Mouse (Mus musculus) T-helper 1 cell (primary cell): Measurements from ENCODE around the gene Cyb5b.

Experiments
- in situ Hi-C: fragments of 300-600 bp; cut with MboI, MseI; formaldehyde crosslinking; loops from one replicate; pipeline ENCODE4 v1.15.1; 2025; ENCODE audit warnings: high pct_unique_total_duplicates

Cyb5b gene

DNA sequence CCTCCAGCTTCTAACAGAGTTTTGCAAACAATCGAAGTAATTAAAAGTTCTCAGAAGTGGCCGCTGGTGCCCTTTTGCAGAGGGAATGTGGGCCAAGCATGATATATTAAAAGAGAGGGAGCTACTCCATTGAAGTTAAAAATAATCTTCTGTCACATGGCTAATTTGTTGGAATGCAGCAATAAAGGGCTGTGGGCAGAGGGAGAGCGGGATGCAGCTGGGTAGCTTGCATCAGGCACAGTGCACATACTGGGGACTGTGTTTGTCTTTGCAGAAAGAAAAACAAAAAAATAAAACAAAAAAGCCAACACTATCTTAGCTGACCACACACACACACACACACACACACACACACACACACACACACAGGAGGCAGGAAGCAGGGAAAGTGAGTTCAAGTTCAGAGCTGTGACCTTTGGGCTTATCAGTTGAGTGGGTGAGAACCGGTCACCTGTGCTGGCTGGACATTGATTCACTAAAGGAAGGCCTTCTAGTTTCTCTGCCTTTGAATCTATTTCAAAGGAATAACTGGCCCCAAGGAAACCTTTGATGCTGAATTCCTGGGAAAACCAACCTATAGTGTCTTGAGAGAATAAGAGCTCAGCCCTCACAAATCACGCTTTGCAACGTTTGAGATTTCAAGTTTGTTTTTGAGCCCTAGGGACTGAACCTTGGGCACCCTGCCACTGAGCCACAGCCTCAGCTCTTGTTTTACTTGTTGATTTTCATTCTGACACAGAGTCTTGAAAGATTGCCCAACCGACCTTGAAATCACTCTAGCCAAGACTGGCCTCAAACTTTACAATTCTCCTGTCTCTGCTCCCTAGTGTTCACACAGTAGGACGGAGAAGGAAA is 21.0 kb upstream of the Cyb5b start:
- in situ Hi-C loops: no loop called here

- in situ Hi-C loops: no loop called here
These were observed 20.4 kb upstream of the Cyb5b start for GRCm38 (mm10) chr8:107130028-107130427.

DNA sequence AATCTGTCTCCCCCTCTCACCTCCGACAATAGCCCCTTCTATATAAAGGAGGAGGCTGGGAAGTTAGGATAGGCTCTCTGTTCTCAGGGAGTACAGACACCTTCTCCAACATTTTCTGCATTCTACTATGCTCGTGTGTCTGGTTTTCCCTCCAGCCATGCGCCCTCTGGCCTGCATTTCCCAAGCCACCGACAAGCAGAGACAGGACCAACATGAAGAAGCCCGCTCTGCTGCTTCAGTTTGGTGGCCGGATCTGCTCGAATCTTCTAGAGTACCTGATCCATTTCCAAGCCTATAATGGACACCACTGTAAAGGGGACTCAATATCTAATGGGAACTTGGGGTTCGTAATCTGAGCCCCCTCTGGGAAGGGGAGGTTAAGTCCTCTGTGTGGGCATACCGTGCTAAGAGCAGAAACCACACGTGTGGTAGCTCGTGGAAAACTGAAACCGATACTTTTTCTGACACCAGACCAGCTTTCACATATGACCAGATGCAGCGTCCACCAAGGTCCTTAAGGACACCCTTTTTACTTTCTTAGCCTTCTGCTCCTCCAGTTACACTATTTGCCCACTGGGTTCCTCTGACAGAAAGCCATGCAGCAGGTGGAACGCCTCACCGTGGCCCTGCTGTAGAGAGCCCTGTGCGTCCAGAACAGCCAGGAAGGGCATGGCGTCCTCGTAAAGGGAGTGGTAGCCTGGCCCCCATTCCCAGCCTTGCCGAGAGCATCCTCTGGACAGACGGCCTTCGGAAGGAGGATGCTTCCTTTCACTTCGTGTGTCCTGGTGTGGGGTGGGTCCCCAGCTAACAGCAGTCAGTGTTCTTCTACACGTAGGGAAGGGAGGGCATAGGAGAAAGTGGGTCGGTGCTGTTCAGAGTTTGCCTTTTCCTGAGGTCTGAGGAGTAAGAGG is 17.6 kb upstream of the Cyb5b start:
- in situ Hi-C loops: no loop called here

DNA sequence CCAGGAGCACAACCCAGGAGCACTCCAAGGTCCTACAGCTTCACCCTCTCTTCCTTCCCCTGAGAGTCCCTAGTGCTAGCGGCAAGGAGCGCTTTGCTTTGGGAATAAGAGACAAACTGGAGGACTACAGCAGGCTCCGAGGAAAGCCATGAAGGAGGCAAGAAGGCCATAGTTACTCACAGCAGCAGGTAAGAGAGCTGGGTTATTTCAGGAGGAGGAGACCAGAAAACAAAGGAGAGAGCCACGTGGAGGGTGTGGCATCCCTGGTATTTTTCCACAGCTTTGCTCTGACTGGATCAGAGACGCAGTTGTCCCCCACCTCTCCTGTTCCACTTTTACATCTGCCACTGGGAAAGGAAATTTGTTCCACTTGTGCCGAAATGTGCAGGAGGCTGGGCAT is 16.6 kb upstream of the Cyb5b start:
- in situ Hi-C loops: no loop called here

- in situ Hi-C loops: no loop called here
These were observed 14.3 kb upstream of the Cyb5b start for GRCm38 (mm10) chr8:107136003-107136612.

DNA sequence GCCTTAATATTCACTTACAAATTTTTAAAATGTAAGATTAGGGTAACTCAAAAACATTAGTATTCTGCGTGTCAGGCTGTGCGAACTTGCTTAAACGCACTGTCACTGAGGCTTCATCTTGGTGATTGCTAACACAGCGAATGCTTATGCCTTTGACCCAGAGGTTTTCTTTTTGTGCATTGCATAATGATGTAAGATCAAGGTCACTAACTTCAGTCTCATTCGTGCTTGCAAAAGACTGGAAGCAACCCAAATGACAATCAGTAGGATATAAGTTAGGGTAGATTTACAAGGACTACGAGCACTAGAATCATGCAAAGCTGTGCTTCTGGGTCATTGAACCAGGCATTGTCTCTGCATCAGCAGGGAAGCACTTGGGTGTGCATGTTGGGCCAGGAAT is 12.8 kb upstream of the Cyb5b start:
- in situ Hi-C loops: no loop called here

- in situ Hi-C loops: no loop called here
These were observed 12.1 kb upstream of the Cyb5b start for GRCm38 (mm10) chr8:107138338-107138737.

DNA sequence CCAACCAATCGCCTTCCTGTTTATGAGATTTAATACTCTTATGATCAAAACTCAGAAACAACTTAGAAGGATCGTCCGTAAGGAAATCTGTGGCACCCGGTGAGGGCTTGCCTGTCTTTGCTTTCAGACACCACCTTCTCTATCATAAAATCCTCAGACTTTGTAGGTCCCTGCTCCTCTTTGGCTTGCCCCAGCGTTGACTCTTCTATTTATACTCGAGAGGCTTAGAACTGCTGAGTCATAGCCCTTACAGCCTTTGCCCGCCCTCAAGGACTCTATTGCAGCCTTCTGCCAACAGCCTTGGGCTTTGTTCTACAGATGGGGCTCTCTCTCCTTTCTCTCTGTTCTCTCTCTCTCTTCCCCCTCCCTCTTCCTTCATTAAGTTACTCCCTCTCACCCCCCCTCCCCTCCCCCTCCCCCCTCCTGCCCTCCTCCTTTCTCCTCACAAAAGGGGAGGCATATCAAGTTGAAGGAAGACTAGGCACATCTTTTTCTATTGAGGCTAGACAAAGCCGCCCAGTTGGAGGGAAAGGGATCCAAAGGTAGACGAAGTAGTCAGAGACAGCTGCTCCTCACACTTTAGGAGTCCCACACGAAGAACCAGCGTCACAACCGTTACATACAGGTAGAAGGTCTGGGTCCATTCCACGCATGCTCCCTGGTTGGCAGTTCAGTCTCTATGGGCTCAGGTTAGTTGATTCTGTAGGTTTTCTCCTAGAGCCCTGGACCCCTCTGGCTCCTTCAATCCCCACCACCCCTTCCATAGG is 10.6 kb upstream of the Cyb5b start:
- in situ Hi-C loops: no loop called here

- in situ Hi-C loops: no loop called here
These were observed 7.9 kb upstream of the Cyb5b start for GRCm38 (mm10) chr8:107142539-107142938.

DNA sequence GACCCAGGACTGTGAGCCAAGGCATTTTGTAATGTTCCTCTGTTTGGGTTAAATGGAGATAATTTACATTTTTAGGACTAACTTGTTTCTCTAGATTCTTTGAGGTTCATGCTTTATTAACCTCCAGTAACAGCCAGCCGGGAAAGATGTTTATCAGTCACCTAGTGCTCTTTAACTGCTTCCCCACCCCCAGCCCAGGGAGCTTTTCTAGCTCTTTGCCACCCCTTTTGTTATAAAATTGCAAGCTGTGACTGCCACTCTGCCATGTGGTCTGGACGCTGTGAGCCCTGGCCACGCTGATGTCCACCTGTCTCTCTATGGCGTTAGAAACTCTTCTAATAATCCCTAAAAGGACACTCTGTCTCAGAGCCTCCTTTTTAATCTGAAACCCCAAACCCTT is 6.9 kb upstream of the Cyb5b start:
- in situ Hi-C loops: no loop called here

DNA sequence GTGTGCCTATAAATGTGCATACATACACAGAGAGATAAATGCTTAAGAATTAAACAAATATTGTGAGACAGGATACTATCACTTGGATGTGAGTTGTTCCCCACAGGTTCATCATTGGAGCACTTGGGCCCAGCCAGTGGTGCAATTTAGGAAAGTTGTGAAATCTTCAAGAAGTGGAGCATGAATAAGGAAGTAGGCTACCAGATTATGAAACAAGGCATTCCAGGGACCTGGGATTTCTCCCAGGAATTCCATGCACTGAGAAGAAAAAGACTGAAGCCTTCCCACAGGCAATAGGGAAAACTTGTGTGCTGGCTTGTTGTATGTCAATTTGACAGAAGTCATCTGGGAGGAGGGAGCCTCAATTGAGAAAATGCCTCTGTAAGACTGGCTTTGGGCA is 4.3 kb upstream of the Cyb5b start:
- in situ Hi-C loops: no loop called here

DNA sequence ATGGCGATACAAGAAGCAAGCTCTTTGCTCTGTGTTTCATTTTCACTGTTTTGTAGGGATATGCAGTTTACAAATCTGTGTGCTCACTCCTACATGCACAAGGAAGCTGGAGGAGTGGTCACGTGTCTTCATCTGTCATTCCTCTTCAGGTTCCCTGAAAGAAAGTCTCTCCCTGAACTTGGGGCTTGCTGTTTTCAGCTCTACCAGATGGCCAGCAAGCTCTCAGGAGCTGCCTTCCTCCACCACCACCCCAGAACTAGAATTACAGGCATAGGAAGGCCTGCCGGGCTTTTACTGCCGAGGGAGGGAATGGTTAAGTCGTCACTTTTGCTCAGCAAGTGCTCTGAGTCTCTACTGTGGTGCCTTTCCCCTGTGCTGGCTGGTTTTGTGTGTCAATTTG is 1.6 kb upstream of the Cyb5b start:
- in situ Hi-C loops: no loop called here

GRCm38 (mm10) chr8:107150057-107150403 is 410 bp upstream of the Cyb5b start:
- in situ Hi-C loops: no loop called here

DNA sequence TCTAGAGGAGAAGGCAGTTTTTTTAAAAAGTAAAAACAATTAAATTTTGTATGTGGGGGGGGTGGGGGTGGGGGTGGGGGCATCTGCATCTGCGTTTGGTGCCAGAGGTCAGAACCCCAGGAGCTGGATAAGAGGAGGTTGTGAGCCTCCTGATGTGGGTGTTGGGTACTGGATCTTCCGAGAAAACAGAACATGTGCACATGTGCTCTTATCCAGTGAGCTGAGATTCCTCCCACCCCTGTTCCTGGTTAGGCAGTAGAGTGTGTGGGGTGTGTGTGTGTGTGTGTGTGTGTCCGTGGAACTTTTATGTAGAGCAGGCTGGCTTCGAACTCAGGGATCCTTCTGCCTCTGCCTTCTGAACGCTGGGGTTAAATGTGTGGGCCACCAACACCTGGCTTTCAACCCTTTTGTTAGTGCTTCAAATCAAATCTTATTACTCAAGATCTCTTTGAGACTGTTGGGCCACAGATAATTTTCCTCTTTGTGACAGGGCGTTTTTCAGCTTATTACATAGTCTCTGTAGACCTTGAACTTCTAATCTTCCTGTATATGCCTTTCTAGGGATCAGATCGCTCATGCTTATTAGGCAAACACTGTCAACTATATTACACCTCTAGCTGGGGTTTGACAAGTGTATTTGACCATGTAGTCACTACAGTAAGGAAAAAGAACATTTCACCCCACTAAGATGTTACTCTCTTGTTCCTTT is 926 bp downstream of the Cyb5b start:
- in situ Hi-C loops: no loop called here

DNA sequence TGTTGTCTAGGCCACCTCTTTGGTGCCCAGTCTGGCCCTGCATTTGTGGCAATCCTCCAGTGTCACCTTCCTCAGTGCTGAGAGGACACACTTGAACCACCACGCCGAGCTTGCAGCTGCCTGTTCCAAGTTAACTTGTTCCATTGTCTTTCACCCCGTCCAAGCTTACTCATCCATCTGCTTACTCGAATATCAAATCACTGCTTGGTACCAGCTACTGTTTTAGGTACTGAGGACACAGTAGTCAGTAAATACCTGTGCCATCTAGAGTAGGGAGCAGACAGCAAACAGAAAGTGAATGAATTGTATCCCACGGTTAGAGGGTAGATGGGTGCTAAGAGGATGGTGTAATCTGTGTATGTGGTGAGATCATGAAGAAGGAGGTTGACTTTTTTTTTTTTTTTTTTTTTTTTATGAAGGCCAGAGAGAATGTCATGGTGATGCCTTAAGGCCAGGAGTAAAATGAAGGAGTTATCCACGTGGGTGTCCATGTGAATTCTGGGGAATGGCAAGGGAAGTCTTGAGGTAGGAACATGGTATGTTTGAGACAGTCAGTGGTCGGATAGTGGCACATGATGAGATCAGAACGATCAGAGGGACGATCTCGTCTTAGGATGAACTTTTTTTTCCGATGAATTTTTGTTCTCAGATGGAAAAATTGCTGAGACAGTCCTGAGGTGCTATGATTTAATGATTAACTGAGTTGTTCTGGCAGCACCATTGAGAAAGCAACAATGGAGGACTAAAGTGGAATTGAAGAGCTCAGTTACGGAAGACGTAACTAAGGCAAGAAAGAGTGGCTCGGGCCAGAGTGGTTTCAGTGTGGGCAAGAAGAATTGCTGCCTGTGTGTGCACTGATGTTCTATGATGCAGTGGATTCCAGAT is 3.1 kb downstream of the Cyb5b start:
- in situ Hi-C loops: no loop called here

GRCm38 (mm10) chr8:107156816-107157215 is 6.4 kb downstream of the Cyb5b start:
- in situ Hi-C loops: no loop called here

GRCm38 (mm10) chr8:107157836-107158235 is 7.4 kb downstream of the Cyb5b start:
- in situ Hi-C loops: no loop called here

- in situ Hi-C loops: no loop called here
These were observed 8.4 kb downstream of the Cyb5b start for GRCm38 (mm10) chr8:107158890-107159289.

DNA sequence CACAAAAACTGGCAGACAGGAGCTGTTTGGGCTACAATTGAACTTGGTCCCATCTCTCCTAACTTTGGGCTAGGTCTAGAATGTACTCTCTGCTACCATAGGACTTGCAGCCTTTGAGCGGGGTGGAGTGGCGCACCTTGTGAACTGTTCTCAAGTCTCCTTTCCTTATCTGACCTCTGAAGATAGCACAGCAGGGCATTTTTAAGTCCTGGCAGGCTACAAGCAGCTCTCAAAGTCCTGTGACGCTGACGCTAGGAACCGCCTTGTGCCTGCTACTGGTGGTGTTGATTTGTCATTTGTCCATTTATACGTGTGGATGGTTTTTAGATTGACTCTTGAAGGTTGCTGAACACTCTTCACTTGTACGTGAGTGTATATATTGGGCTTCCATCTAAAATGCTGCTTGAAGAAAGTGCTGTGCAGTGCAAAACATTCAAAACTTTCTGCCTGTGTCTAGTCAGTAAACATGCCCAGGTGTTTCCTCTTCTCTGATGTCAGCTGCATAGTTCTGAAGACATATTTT is 13.9 kb downstream of the Cyb5b start:
- in situ Hi-C loops: no loop called here

GRCm38 (mm10) chr8:107165745-107166144 is 15.3 kb downstream of the Cyb5b start:
- in situ Hi-C loops: no loop called here
